Mouse (Mus musculus) forebrain, embryonic 11.5 days (tissue): ENCODE measurements around the gene Vopp1. TPM values are rescaled to one million over a fixed set of nuclear protein-coding genes. Genes with fewer than 3 reads are reported as not detected.

Experiments
- ATAC-seq: fragments of 200-750 bp; cut with Nextera tagmentation; replicated peaks from 2 replicates; pipeline ENCODE4 v1.8.0; 2017; ENCODE audit warnings: moderate TSS enrichment; ENCODE audit not compliant: low FRiP score
- DNase-seq: peaks from one replicate; pipeline ENCODE4 v3.0.0-alpha.2; 2017; ENCODE audit warnings: low spot score
- H3K27ac ChIP-seq: fragments of 300-500 bp; sonication (generic); 2 replicates; pipeline ENCODE4 v1.5.1; 2014; ENCODE audit warnings: low read depth, low read length
- H3K27me3 ChIP-seq: fragments of 300-500 bp; sonication (generic); 2 replicates; pipeline ENCODE4 v1.6.1; 2014; ENCODE audit warnings: mild to moderate bottlenecking, low read length, mixed read lengths; ENCODE audit not compliant: control insufficient read depth, insufficient read depth
- H3K36me3 ChIP-seq: fragments of 300-500 bp; sonication (generic); 2 replicates; pipeline ENCODE4 v1.6.1; 2014; ENCODE audit warnings: mild to moderate bottlenecking, low read length, moderate library complexity, mixed read lengths; ENCODE audit not compliant: control insufficient read depth, insufficient read depth
- H3K4me1 ChIP-seq: fragments of 300-500 bp; sonication (generic); replicated peaks from 2 replicates; pipeline ENCODE4 v1.6.1; 2014; ENCODE audit warnings: low read length, mixed read lengths; ENCODE audit not compliant: control insufficient read depth, insufficient read depth
- H3K4me2 ChIP-seq: fragments of 300-500 bp; sonication (generic); 2 replicates; pipeline ENCODE4 v1.6.1; 2014; ENCODE audit warnings: low read depth, mild to moderate bottlenecking, low read length, moderate library complexity, mixed read lengths; ENCODE audit not compliant: severe bottlenecking
- H3K4me3 ChIP-seq: fragments of 300-500 bp; sonication (generic); 2 replicates; pipeline ENCODE4 v1.5.1; 2014; ENCODE audit warnings: low read depth, low read length
- H3K9ac ChIP-seq: fragments of 300-500 bp; sonication (generic); 2 replicates; pipeline ENCODE4 v1.6.1; 2014; ENCODE audit warnings: low read length
- H3K9me3 ChIP-seq: fragments of 300-500 bp; sonication (generic); 2 replicates; pipeline ENCODE4 v1.6.1; 2016; ENCODE audit warnings: low read length, mixed read lengths; ENCODE audit not compliant: control insufficient read depth
- WGBS: fragments of 180-500 bp; shearing (Covaris S2); extraction: QIAGEN DNeasy Blood & Tissue Kit; methylation state at CpG from one replicate; pipeline ENCODE4 v1.1.7; 2014; 5-methylcytosine and 5-hydroxymethylcytosine counted together
- polyA plus RNA-seq: library from polyadenylated mRNA; unstranded; fragments of >200 nt; fragmentation: Nextera tagmentation; extraction: Ambion mirVana; gene quantifications from 2 replicates; pipeline ENCODE4 v1.2.1, GENCODE M21; 2014

Vopp1 gene
- polyA plus RNA-seq, 1 experiment from 2014 or later = 49.2 TPM

DNA sequence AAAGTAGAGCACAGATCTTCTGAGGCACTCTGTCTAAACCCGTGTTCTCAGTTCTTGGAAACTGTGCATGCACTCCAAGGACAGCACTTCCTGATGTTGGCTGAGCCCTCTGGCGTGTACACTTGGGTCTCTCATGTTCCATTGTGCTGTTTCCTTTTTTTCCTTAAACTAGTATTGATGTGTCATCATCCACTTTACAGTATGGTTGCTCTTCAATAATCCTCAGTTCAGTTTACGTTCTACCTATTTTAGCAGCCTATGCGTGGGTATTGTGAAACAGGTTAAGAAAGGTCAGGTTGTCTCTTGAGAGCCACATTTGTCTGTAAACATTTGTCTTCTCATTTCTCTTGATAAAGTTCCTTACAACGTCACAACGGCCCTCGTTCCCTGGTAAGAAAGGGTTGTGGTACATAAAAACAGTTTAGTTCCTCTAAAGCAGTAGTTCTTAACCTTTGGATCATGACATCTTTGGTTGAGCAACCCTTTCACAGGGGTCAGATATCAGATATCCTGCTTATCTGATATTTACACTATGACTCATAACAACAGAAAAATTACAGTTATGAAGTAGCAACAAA, 55.9 kb downstream of the Vopp1 start:
- Histone ChIP-seq H3K4me1 (no peaks in the 10 kb centered on the region), H3K4me3 (no peak overlapping the region), H3K27ac (no peak overlapping the region), H3K4me2 (no peak overlapping the region), H3K36me3 (no peaks in the 10 kb centered on the region; the same call in 1 of the 2 replicates), H3K9me3 (no peaks in the 10 kb centered on the region), H3K27me3 (no peaks in the 10 kb centered on the region), H3K9ac (no peak overlapping the region)
- ATAC-seq (no peak), DNase-seq (no peak)
- 90% methylated on average over 7 of the region's 7 CpGs for WGBS

DNA sequence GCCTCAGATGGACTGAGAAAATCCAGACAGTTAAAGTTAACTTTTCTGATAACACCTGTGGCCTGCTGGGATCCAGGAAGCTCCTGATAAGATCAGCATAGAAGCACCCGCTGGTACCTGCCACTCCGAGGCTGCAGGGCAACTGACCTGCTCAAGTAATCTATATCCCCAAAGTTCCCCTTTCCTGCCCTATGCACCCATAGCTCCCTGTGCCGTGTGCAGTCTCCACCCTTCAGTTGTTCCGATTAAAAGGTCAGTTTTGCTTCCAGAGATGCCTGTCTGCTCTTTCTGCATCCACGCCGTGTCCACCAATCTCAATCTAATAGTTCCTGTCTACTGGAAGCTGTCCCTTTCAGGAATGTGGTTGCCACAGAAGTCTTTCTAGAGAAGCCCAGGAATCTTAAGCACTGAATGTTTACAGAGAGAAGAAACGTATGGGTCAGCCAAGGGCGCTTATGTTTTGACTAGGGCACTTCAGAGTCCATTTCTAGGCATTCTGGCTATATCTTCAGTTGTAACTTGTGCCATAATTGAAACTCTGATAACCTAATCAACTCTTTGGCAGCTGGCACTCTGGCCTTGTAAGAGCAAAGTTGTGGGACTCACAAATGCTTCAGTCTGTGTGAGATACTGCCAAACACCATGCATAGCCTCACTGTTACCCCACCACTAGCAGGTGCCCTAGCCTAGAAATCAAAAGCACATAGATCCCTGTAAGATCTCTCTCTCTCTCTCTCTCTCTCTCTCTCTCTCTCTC, 57.7 kb downstream of the Vopp1 start:
- ATAC-seq (no peak), DNase-seq (no peak)
- no peak overlapping the region for H3K4me2 ChIP-seq
- no peaks in the 10 kb centered on the region; the same call in 1 of the 2 replicates for H3K36me3 ChIP-seq
- no peaks in the 10 kb centered on the region for H3K27me3 ChIP-seq
- H3K9me3 ChIP-seq = no peaks in the 10 kb centered on the region
- no peak overlapping the region for H3K4me3 ChIP-seq
- no peak overlapping the region for H3K9ac ChIP-seq
- WGBS = 87% methylated on average over 8 of the region's 8 CpGs
- H3K27ac ChIP-seq = no peak overlapping the region
- H3K4me1 ChIP-seq = no peaks in the 10 kb centered on the region

DNA sequence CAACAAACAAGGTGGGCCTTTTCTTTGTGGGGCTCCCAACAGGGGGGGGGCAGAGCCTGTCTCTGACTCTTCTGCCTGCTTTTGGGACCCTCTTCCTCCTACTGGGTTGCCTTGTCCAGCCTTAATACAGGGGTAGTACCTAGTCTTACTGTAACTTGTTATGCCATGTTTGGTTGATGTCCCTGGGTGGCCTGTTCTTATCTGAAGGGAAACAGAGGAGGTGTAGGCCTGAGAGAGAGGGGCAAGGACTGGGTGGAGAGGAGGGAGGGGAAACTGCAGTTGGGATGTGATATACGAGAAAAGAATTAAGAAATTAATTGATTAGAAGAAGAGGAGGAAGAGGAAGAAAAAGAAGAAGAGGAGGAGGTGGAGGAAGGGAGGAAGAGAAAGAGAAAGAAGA, 58.7 kb downstream of the Vopp1 start:
- Histone ChIP-seq H3K36me3 (no peaks in the 10 kb centered on the region; the same call in 1 of the 2 replicates), H3K4me2 (no peak overlapping the region), H3K4me3 (no peak overlapping the region), H3K4me1 (no peaks in the 10 kb centered on the region), H3K9ac (no peak overlapping the region), H3K9me3 (no peaks in the 10 kb centered on the region), H3K27ac (no peak overlapping the region), H3K27me3 (no peaks in the 10 kb centered on the region)
- DNase-seq (no peak), ATAC-seq (no peak)
- 95% methylated on average over 1 of the region's 1 CpGs for WGBS

DNA sequence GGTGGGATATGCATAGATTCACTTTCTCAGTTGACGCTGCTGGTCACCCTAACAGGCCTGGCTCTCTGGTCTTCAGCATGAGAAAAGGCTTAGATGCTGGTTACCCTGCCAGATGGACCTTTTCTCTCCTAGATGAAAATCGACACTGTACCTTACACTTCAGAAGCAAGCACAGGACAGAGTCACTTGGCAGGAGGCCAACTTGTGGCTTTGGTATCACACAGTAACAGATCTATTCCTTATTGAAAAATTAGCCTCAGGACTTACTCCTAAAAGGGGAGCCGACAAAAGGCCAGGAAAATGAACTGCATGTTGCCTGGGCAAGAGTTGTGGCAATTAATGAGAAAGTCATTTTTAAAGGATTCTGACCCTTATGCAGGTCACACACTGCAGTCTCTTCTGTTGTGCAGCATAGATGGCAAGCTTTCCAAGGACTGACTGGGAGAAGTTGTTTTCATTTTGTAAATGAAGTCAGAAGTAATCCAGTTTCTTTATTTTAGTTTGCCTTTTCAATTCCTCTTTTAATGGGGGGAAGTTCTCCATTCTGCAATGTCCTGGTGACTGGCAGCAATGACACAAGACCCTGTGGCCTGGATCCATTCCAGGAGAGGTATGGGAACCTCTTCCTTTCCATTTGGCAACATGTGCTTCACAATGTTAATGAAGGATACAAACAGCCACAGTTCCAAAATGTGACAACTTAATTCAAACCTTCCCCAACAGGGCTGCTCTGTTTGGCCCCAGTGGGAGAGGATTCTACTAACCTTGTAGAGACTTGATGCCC, 59.7 kb downstream of the Vopp1 start:
- no peaks in the 10 kb centered on the region for H3K27me3 ChIP-seq
- DNase-seq (no peak), ATAC-seq (no peak)
- no peak overlapping the region for H3K27ac ChIP-seq
- no peaks in the 10 kb centered on the region; the same call in 1 of the 2 replicates for H3K36me3 ChIP-seq
- no peaks in the 10 kb centered on the region for H3K4me1 ChIP-seq
- H3K4me3 ChIP-seq = no peak overlapping the region
- no peak overlapping the region for H3K9ac ChIP-seq
- no peaks in the 10 kb centered on the region for H3K9me3 ChIP-seq
- no peak overlapping the region for H3K4me2 ChIP-seq
- 83% methylated on average over 3 of the region's 3 CpGs for WGBS

DNA sequence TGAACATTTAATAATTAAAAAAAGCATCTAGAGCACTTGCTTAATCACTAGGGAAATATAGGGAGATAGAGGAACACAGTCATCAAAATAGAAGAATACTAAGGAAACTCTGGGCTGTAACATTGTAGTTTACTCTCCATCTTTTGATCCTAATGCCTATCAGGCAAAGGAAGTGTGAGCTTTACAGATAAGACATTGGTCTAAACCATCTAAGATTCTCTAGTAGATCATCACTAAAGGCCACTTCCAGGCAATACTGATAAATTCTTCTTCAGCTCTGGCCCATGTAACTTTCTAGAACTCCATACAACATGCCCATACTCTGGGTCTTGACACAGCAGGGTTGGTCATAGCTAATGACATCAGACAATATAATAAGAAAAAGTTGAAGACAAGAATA, 61.9 kb downstream of the Vopp1 start:
- no peaks in the 10 kb centered on the region for H3K27me3 ChIP-seq
- ATAC-seq (no peak), DNase-seq (no peak)
- no peak overlapping the region for H3K9ac ChIP-seq
- H3K9me3 ChIP-seq = no peaks in the 10 kb centered on the region
- no peak overlapping the region for H3K4me2 ChIP-seq
- no peaks in the 10 kb centered on the region for H3K4me1 ChIP-seq
- no peaks in the 10 kb centered on the region for H3K36me3 ChIP-seq
- no peak overlapping the region for H3K27ac ChIP-seq
- H3K4me3 ChIP-seq = no peak overlapping the region

DNA sequence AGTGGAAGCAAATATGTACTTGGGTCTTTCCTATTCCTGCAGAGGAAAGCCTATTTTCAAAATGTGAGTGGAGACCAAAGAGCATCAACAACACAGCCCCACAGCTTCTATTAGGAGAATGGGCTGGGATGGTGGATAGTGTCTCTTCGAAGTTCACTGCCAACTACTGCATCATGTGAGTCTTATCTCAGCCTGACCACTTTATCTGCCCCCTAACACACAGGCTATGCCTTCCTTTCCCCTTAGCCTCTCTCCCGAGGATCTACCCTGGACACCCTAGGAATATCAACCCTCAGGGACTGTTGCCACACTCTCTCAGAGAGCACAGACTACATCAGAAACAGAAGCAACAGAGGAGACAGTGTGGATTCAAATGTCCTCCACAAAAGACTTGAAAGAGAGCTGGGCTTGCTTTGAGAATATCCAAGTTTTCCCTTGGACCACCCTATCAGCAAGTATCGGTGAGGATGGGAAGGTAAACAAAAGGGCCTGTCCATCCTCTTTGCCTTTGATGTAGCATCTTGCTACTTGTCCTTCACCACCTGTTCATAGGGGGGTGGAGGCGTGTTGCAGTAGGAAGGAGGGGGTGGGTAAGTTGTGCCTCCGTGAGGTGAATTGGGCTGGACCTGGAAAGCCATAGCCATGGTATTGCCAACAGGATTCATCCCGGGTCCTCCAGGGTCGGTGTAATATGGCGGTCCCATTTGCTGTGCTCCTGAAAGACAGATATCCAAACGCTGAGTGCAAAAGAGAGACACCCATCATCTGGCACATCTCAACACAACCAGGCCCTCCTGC, 70.8 kb downstream of the Vopp1 start:
- H3K27me3 ChIP-seq = no peaks in the 10 kb centered on the region
- no peaks in the 10 kb centered on the region for H3K4me1 ChIP-seq
- H3K4me3 ChIP-seq = no peak overlapping the region
- H3K9ac ChIP-seq = no peak overlapping the region
- H3K36me3 ChIP-seq = no peaks in the 10 kb centered on the region; the same call in 1 of the 2 replicates
- ATAC-seq (no peak), DNase-seq (no peak)
- no peaks in the 10 kb centered on the region for H3K9me3 ChIP-seq
- 93% methylated on average over 9 of the region's 9 CpGs for WGBS
- no peak overlapping the region for H3K27ac ChIP-seq
- H3K4me2 ChIP-seq = no peak overlapping the region

DNA sequence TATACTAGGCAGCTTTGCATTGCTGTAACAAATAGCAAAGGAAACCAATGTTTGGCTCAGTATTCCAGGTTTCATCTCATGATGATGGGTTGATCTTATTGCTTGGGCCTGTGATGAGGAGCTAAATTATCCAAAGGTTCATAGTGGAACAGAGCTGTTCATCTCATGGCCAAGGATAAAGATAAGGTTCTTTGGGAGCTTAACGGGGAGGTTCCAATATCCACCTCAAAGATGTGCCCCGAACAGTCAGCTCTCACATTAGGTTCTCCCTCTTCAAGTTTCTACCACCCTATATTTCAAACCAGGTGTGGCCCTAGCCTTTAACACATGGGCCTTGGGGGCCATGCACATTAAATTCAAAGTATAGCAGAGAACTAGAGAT, 79.2 kb downstream of the Vopp1 start:
- Histone ChIP-seq H3K9me3 (no peaks in the 10 kb centered on the region), H3K4me3 (no peak overlapping the region), H3K27ac (no peak overlapping the region), H3K4me2 (no peak overlapping the region), H3K4me1 (no peaks in the 10 kb centered on the region), H3K36me3 (no peaks in the 10 kb centered on the region), H3K27me3 (no peaks in the 10 kb centered on the region), H3K9ac (no peak overlapping the region)
- DNase-seq (no peak), ATAC-seq (no peak)
- WGBS = 96% methylated on average over 2 of the region's 2 CpGs

DNA sequence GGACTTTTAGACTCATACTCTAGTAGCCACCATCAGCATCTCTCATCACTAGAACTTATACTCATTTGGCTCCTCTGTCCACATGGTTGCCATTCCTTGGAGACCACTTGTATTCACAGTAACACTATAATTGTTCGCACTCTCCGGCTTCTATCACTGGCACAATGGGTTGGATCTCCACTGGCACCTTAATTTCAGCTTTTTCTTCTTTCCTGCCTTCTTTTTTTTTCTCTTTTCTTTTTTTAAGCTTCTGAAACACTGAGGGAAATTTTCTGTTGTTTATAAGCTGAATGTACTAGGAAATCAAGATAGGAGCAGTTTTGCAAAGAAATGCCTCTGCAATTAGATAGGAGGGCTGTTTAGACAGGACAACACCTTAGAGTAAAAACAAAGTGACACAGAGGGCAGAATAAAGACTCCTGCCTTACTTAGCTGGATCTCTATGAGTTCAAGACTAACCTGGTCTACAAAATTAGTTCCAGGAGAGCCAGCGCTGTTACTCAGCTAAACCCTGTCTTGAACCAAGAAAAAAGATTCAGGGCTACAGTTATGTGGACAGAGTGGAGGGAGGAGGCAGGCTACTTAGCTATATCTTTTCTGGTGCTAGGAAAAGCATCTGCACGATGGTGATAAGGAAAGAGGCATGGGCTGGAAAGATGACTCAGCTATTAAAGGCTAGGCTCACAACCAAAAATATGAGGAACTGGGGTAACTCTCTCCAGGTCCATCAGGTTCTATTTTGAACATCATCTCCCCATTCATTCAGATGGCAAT, 79.8 kb downstream of the Vopp1 start:
- no peaks in the 10 kb centered on the region for H3K9me3 ChIP-seq
- no peak overlapping the region for H3K4me2 ChIP-seq
- no peak overlapping the region for H3K27ac ChIP-seq
- no peak for DNase-seq
- no peak overlapping the region for H3K9ac ChIP-seq
- no peaks in the 10 kb centered on the region for H3K36me3 ChIP-seq
- no peaks in the 10 kb centered on the region for H3K27me3 ChIP-seq
- no peak for ATAC-seq
- H3K4me3 ChIP-seq = no peak overlapping the region
- 90% methylated on average over 4 of the region's 4 CpGs for WGBS
- H3K4me1 ChIP-seq = no peaks in the 10 kb centered on the region
